In the genomic region with DNA sequence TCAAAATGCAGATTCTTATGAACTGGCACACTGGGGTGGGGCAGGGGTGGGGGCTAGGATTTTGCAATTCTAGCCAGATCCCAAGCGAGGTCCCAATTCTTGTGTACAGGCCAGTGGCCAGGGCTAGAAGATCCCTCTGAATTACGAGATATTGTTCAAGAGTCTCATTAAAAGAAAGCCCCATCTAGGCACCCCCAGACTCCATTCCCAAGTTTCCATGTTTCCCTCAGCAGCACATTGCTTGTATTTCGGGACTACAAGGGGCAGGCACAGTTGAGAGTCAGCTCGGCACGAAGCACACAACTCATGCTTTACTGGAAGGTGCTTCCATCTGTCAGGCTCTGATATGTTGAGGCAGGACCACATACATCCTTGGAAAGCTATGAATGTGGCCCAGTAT, we compare ENCODE assay signal across 15 mouse cellular contexts. TPM values are rescaled to one million over a fixed set of nuclear protein-coding genes. Genes with fewer than 3 reads are reported as not detected.
DNase-seq lines count a peak whose midpoint lies in the region; ATAC-seq and TF ChIP-seq lines count a peak whose summit lies in the region.
"Had no signal": no experiment of that assay in that cellular context is flagged by ENCODE, and none has a peak within 500 bp of the region (broad histone marks: within the 10 kb centered on the region; RNA-seq: fewer than 3 reads in every experiment).

No protein-coding gene starts in this region.

- no peaks in the 10 kb centered on the region for H3K36me3 ChIP-seq in heart, embryonic 11.5 days (ENCODE audit: control insufficient read depth, insufficient read depth, low read length)
- no peaks in the 10 kb centered on the region for H3K36me3 ChIP-seq in liver, embryonic 11.5 days (ENCODE audit: control insufficient read depth, insufficient read depth, low read length)
- H3K36me3 ChIP-seq in embryonic facial prominence, embryonic 13.5 days: no peaks in the 10 kb centered on the region
- H3K36me3 ChIP-seq in intestine, postnatal 0 days (ENCODE audit: control insufficient read depth, insufficient read depth): no peaks in the 10 kb centered on the region
- no peaks in the 10 kb centered on the region for H3K36me3 ChIP-seq in forebrain, embryonic 12.5 days (replicated peaks)
- H3K36me3 ChIP-seq: hindbrain, embryonic 12.5 days had no signal

- intact Hi-C loops in heart, postnatal 25 days (cut with DNase I): loop anchor here (5.0 kb wide), 5 partner anchors 128 to 252 kb away; no protein-coding TSS in a partner anchor

- H3K4me2 ChIP-seq in heart, embryonic 11.5 days: 0 out of 2 replicates have a peak overlapping the region, but pooled peaks have one; percentile 1
- peak overlapping the region; percentile 16; the same call in 1 of the 2 replicates for H3K4me2 ChIP-seq in liver, embryonic 11.5 days
- H3K4me2 ChIP-seq in embryonic facial prominence, embryonic 13.5 days: peak overlapping the region; percentile 26
- H3K4me2 ChIP-seq in intestine, postnatal 0 days (replicated peaks; ENCODE audit: low read depth): peak overlapping the region; percentile 79
- no peak overlapping the region for H3K4me2 ChIP-seq in forebrain, embryonic 12.5 days
- H3K4me2 ChIP-seq: hindbrain, embryonic 12.5 days had no signal

- no peak overlapping the region for H3K9ac ChIP-seq in heart, embryonic 11.5 days (ENCODE audit: low read depth, low read length)
- no peak overlapping the region for H3K9ac ChIP-seq in liver, embryonic 11.5 days (ENCODE audit: low read depth, low read length)
- no peak overlapping the region for H3K9ac ChIP-seq in embryonic facial prominence, embryonic 13.5 days
- H3K9ac ChIP-seq in intestine, postnatal 0 days (ENCODE audit: low read depth, low read length): no peak overlapping the region
- no peak overlapping the region for H3K9ac ChIP-seq in forebrain, embryonic 12.5 days
- H3K9ac ChIP-seq: hindbrain, embryonic 12.5 days had no signal

- DNase-seq in heart, postnatal 25 days (ENCODE audit: low spot score): no peak
- no peak for DNase-seq in liver, embryonic 11.5 days (ENCODE audit: low spot score)
- DNase-seq in liver: no peak
- DNase-seq in frontal cortex, postnatal 10 days (ENCODE audit: low spot score in 2 of 2): no peak
- DNase-seq: cerebellum, adult 2 months; kidney, postnatal 14 days; right cerebral cortex, postnatal 14 days had no signal

- no peak for ATAC-seq in heart, embryonic 11.5 days (replicated peaks; ENCODE audit: insufficient number of reproducible peaks, low FRiP score, low TSS enrichment)
- no peak for ATAC-seq in liver, embryonic 11.5 days (replicated peaks; ENCODE audit: low FRiP score)
- ATAC-seq in embryonic facial prominence, embryonic 13.5 days (ENCODE audit: insufficient number of reproducible peaks, insufficient read depth, low FRiP score, low TSS enrichment, low read depth): no peak
- no peak for ATAC-seq in intestine, postnatal 0 days
- ATAC-seq in forebrain, embryonic 12.5 days (ENCODE audit: low FRiP score): no peak

- H3K27ac ChIP-seq in heart, embryonic 11.5 days (ENCODE audit: low read depth, low read length): no peak overlapping the region
- no peak overlapping the region for H3K27ac ChIP-seq in liver, embryonic 11.5 days (ENCODE audit: low read depth, low read length)
- no peak overlapping the region for H3K27ac ChIP-seq in embryonic facial prominence, embryonic 13.5 days
- H3K27ac ChIP-seq in intestine, postnatal 0 days (ENCODE audit: low read depth, low read length): no peak overlapping the region
- no peak overlapping the region for H3K27ac ChIP-seq in forebrain, embryonic 12.5 days
- H3K27ac ChIP-seq: hindbrain, embryonic 12.5 days had no signal

- 0 out of 2 replicates have a peak overlapping the region, but pooled peaks have one; percentile 11 for H3K4me3 ChIP-seq in heart, embryonic 11.5 days (ENCODE audit: low read depth, low read length)
- no peak overlapping the region for H3K4me3 ChIP-seq in liver, embryonic 11.5 days (ENCODE audit: low read depth, low read length)
- H3K4me3 ChIP-seq in embryonic facial prominence, embryonic 13.5 days: 0 out of 2 replicates have a peak overlapping the region, but pooled peaks have one; percentile 7
- H3K4me3 ChIP-seq in intestine, postnatal 0 days (ENCODE audit: low read depth, low read length): peak overlapping the region; percentile 47
- H3K4me3 ChIP-seq in forebrain, embryonic 12.5 days (replicated peaks): no peak overlapping the region
- H3K4me3 ChIP-seq: hindbrain, embryonic 12.5 days had no signal

- no peak for TF ChIP-seq CTCF in intestine, postnatal 0 days (IDR thresholded peaks at IDR 0.05; ENCODE audit: low read depth)

- H3K9me3 ChIP-seq in heart, embryonic 11.5 days (replicated peaks; ENCODE audit: control insufficient read depth, low read length): no peaks in the 10 kb centered on the region
- H3K9me3 ChIP-seq in liver, embryonic 11.5 days (ENCODE audit: control insufficient read depth, low read length): no peaks in the 10 kb centered on the region
- no peaks in the 10 kb centered on the region for H3K9me3 ChIP-seq in embryonic facial prominence, embryonic 13.5 days
- no peaks in the 10 kb centered on the region for H3K9me3 ChIP-seq in intestine, postnatal 0 days (ENCODE audit: control insufficient read depth)
- H3K9me3 ChIP-seq in forebrain, embryonic 12.5 days: no peaks in the 10 kb centered on the region
- H3K9me3 ChIP-seq: hindbrain, embryonic 12.5 days had no signal

- H3K27me3 ChIP-seq in heart, embryonic 11.5 days (ENCODE audit: control insufficient read depth, insufficient read depth, low read length): peaks cover 16% of the 10 kb centered on the region
- peaks cover 31% of the 10 kb centered on the region for H3K27me3 ChIP-seq in liver, embryonic 11.5 days (replicated peaks; ENCODE audit: control insufficient read depth, insufficient read depth, low read length)
- H3K27me3 ChIP-seq in embryonic facial prominence, embryonic 13.5 days: peaks cover 66% of the 10 kb centered on the region
- H3K27me3 ChIP-seq in intestine, postnatal 0 days (replicated peaks; ENCODE audit: control insufficient read depth, insufficient read depth, low read length): peaks cover 18% of the 10 kb centered on the region
- H3K27me3 ChIP-seq in forebrain, embryonic 12.5 days: peaks cover 47% of the 10 kb centered on the region

- WGBS in heart, embryonic 11.5 days (ENCODE audit: insufficient replicate concordance): 64% methylated on average over 5 of the region's 5 CpGs
- WGBS in liver, embryonic 11.5 days: 64% methylated on average over 5 of the region's 5 CpGs
- WGBS in embryonic facial prominence, embryonic 13.5 days: 70% methylated on average over 5 of the region's 5 CpGs
- WGBS in intestine, postnatal 0 days: 70% methylated on average over 5 of the region's 5 CpGs
- WGBS in forebrain, embryonic 12.5 days: 69% methylated on average over 5 of the region's 5 CpGs

- peaks cover 9% of the 10 kb centered on the region for H3K4me1 ChIP-seq in heart, embryonic 11.5 days (ENCODE audit: control insufficient read depth, insufficient read depth, low read length)
- peaks cover 5% of the 10 kb centered on the region for H3K4me1 ChIP-seq in liver, embryonic 11.5 days (replicated peaks; ENCODE audit: control insufficient read depth, insufficient read depth, low read length)
- peaks cover 29% of the 10 kb centered on the region for H3K4me1 ChIP-seq in embryonic facial prominence, embryonic 13.5 days
- H3K4me1 ChIP-seq in intestine, postnatal 0 days (replicated peaks; ENCODE audit: control insufficient read depth, insufficient read depth, low read length): peaks cover 5% of the 10 kb centered on the region; the same call in 1 of the 2 replicates
- H3K4me1 ChIP-seq in forebrain, embryonic 12.5 days: peaks cover 28% of the 10 kb centered on the region

RNA-seq across cellular contexts. Expression of gene Thbd, which starts 3.1 kb away (rescaled TPM):
- 18.5 and 19.2 TPM in 2 replicates for polyA plus RNA-seq in heart, embryonic 11.5 days (2014; fragmentation: Nextera tagmentation; extraction: Ambion mirVana)
- 10 to 100 TPM; 41.8 to 57.1 TPM for total RNA-seq in heart, postnatal 25 days (2021)
- 4.6 and 5.2 TPM in 2 replicates for polyA plus RNA-seq in liver, embryonic 11.5 days (2014; fragmentation: Nextera tagmentation; extraction: Ambion mirVana)
- polyA plus RNA-seq in embryonic facial prominence, embryonic 13.5 days (2015; fragmentation: Nextera tagmentation; extraction: Ambion mirVana): 8.5 and 9.9 TPM in 2 replicates
- polyA plus RNA-seq in intestine, postnatal 0 days (2015; fragmentation: Nextera tagmentation; extraction: Ambion mirVana): 18.1 and 18.3 TPM in 2 replicates
- polyA plus RNA-seq in forebrain, embryonic 12.5 days (2016; fragmentation: Nextera tagmentation; extraction: Ambion mirVana): 4.1 and 4.8 TPM in 2 replicates
- total RNA-seq: MEL had no signal

RNA-seq across cellular contexts. Expression of gene Sstr4, which starts 9.8 kb away (rescaled TPM):
- 1.2 and 1.7 TPM in 2 replicates for polyA plus RNA-seq in heart, embryonic 11.5 days (2014; fragmentation: Nextera tagmentation; extraction: Ambion mirVana)
- total RNA-seq in heart, postnatal 25 days (2021): 1 to 10 TPM; 1.0 to 1.2 TPM
- 0.42 and 0.43 TPM in 2 replicates for polyA plus RNA-seq in liver, embryonic 11.5 days (2014; fragmentation: Nextera tagmentation; extraction: Ambion mirVana)
- polyA plus RNA-seq in embryonic facial prominence, embryonic 13.5 days (2015; fragmentation: Nextera tagmentation; extraction: Ambion mirVana): 2.0 and 2.3 TPM in 2 replicates
- polyA plus RNA-seq in intestine, postnatal 0 days (2015; fragmentation: Nextera tagmentation; extraction: Ambion mirVana): 0.78 and 1.1 TPM in 2 replicates
- polyA plus RNA-seq in forebrain, embryonic 12.5 days (2016; fragmentation: Nextera tagmentation; extraction: Ambion mirVana): 0.70 and 1.00 TPM in 2 replicates
- total RNA-seq: MEL had no signal
- polyA plus RNA-seq: C2C12; liver, embryonic 16.5 days had no signal

RNA-seq across cellular contexts. Expression of gene Cd93, which starts 38.5 kb away (rescaled TPM):
- polyA plus RNA-seq in heart, embryonic 11.5 days (2014; fragmentation: Nextera tagmentation; extraction: Ambion mirVana): 22.9 and 23.1 TPM in 2 replicates
- 10 to 100 TPM; 70.2 to 74.9 TPM for total RNA-seq in heart, postnatal 25 days (2021)
- polyA plus RNA-seq in liver, embryonic 11.5 days (2014; fragmentation: Nextera tagmentation; extraction: Ambion mirVana): 4.6 and 5.0 TPM in 2 replicates
- 8.0 and 9.7 TPM in 2 replicates for polyA plus RNA-seq in embryonic facial prominence, embryonic 13.5 days (2015; fragmentation: Nextera tagmentation; extraction: Ambion mirVana)
- polyA plus RNA-seq in intestine, postnatal 0 days (2015; fragmentation: Nextera tagmentation; extraction: Ambion mirVana): 4.8 and 5.0 TPM in 2 replicates
- polyA plus RNA-seq in forebrain, embryonic 12.5 days (2016; fragmentation: Nextera tagmentation; extraction: Ambion mirVana): 5.7 and 6.4 TPM in 2 replicates
- total RNA-seq: MEL had no signal

Comparison
In these comparisons a context has a peak if more than half of its experiments do, and no peak if none do; other contexts are left out.
1. H3K4me3 ChIP-seq: peak in heart, embryonic 11.5 days (single experiment), embryonic facial prominence, embryonic 13.5 days (single experiment) and intestine, postnatal 0 days (single experiment); none in liver, embryonic 11.5 days (single experiment) and forebrain, embryonic 12.5 days (single experiment).